Mouse (Mus musculus): ENCODE measurements around the gene Tiam1. TPM values are rescaled to one million over a fixed set of nuclear protein-coding genes. Genes with fewer than 3 reads are reported as not detected.

The Tiam1 gene
- polyA plus RNA-seq, 1 experiment from 2014 or later = 11.5 TPM

GRCm38 (mm10) chr16:89882477-89883234, 260.9 kb downstream of the Tiam1 start:
- WGBS = 70% methylated on average over 14 of the region's 14 CpGs

GRCm38 (mm10) chr16:89877206-89877605, 266.4 kb downstream of the Tiam1 start:
- H3K36me3 ChIP-seq (ENCODE audit: insufficient read depth, low read length) = peaks cover 4% of the 10 kb centered on the region; the same call in 1 of the 2 replicates

More at GRCm38 (mm10) chr16:89882477-89883234, 260.9 kb downstream of the Tiam1 start:
- Histone ChIP-seq H3K4me2 (replicated peaks; ENCODE audit: low read depth, low read length) (no peak overlapping the region), H3K9me3 (ENCODE audit: low read length) (peaks cover 7% of the 10 kb centered on the region; the same call in 1 of the 2 replicates), H3K4me3 (ENCODE audit: low read length) (no peak overlapping the region), H3K27ac (ENCODE audit: low read length) (no peak overlapping the region), H3K36me3 (ENCODE audit: insufficient read depth, low read length) (peaks cover 9% of the 10 kb centered on the region), H3K4me1 (ENCODE audit: insufficient read depth, low read length) (no peaks in the 10 kb centered on the region), H3K27me3 (ENCODE audit: insufficient read depth, low read length) (no peaks in the 10 kb centered on the region), H3K9ac (replicated peaks; ENCODE audit: low read length) (no peak overlapping the region)
- no peak for ATAC-seq (ENCODE audit: low FRiP score, low TSS enrichment)

DNA sequence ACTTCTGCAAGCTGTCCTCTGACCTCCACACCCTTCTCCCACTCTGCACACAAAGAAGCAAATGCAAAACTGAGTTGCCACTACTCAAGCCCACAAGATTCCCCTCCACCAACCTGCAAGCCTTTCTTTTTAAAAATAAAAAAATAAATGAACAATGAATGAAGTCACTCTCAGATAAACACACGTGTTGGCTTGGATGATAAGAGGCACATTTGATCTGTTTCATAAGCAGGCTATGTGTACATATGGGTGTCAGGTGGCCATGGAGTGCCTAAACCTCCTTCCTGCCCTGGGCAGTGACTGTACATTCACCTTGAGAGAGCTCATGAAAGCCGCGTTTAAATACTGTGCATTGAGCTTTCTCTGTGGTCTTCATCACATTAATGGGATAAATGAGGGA, 267.5 kb downstream of the Tiam1 start:
- 92% methylated on average over 3 of the region's 3 CpGs for WGBS
- no peaks in the 10 kb centered on the region for H3K9me3 ChIP-seq (ENCODE audit: low read length)
- H3K27ac ChIP-seq (ENCODE audit: low read length) = no peak overlapping the region
- H3K4me1 ChIP-seq (ENCODE audit: insufficient read depth, low read length) = peaks cover 25% of the 10 kb centered on the region
- no peak overlapping the region for H3K4me2 ChIP-seq (replicated peaks; ENCODE audit: low read depth, low read length)
- ATAC-seq (ENCODE audit: low FRiP score, low TSS enrichment) = no peak
- H3K27me3 ChIP-seq (ENCODE audit: insufficient read depth, low read length) = no peaks in the 10 kb centered on the region
- no peak overlapping the region for H3K4me3 ChIP-seq (ENCODE audit: low read length)
- no peak overlapping the region for H3K9ac ChIP-seq (replicated peaks; ENCODE audit: low read length)
- H3K36me3 ChIP-seq (ENCODE audit: insufficient read depth, low read length) = peaks cover 4% of the 10 kb centered on the region; the same call in 1 of the 2 replicates

More at GRCm38 (mm10) chr16:89877206-89877605, 266.4 kb downstream of the Tiam1 start:
- Histone ChIP-seq H3K27me3 (ENCODE audit: insufficient read depth, low read length) (no peaks in the 10 kb centered on the region), H3K9me3 (ENCODE audit: low read length) (no peaks in the 10 kb centered on the region), H3K27ac (ENCODE audit: low read length) (no peak overlapping the region), H3K4me3 (ENCODE audit: low read length) (no peak overlapping the region), H3K9ac (replicated peaks; ENCODE audit: low read length) (no peak overlapping the region), H3K4me1 (ENCODE audit: insufficient read depth, low read length) (peaks cover 16% of the 10 kb centered on the region), H3K4me2 (replicated peaks; ENCODE audit: low read depth, low read length) (no peak overlapping the region)
- WGBS = 94% methylated on average over 10 of the region's 10 CpGs
- no peak for ATAC-seq (ENCODE audit: low FRiP score, low TSS enrichment)

- peaks cover 7% of the 10 kb centered on the region for H3K36me3 ChIP-seq (ENCODE audit: insufficient read depth, low read length)
Measured at GRCm38 (mm10) chr16:89874012-89874704, 269.4 kb downstream of the Tiam1 start.

DNA sequence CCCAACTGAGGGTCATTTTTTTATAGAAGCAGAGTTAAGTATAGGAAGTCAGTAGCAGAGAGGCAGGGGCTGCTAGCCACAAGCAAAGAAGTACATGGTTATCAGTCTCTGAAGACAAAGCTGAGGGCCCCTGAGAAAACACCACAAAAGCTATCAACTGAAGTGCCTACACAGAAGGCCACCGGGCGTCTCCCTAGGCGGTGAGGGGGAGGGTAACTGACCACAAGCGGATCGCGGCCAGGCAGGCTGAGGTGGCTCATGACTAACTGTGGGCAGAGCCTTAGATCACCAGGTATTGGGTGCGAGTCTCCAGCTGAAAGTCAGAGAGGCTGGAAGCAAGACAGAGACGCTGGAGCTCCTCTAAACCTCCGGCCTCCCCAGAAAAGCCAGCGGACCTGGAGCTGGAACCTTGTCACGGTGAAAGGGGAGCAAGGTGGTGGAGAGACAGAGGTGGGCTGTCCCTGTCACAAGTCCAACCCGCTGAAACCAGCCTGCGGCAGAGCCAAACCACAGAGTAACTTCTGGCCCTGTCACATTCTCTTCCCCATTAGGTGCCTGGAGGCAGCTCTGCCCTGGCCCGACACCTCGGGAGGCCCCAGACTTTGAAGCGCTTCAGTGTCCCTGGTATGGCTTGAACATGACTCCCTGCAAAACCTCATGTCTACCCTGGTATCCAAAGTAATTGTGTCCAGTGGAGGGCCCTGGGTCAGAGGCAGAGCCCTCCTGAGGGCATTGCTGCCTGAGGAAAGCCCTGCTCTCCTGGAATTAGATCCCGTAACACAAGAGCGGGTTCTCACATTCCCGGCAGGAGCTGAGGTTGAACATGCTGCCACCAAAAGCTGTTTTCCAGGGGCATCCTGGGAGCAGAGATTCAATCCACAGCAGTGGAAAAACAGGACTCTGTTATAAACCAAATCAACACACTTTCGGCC, 271.3 kb downstream of the Tiam1 start:
- H3K27ac ChIP-seq (ENCODE audit: low read length) = peak overlapping the region; percentile 43; the same call in 1 of the 2 replicates
- peak; percentile 61 for ATAC-seq (ENCODE audit: low FRiP score, low TSS enrichment)
- H3K36me3 ChIP-seq (ENCODE audit: insufficient read depth, low read length) = peaks cover 8% of the 10 kb centered on the region
- WGBS = 52% methylated on average over 20 of the region's 20 CpGs
- H3K4me2 ChIP-seq (replicated peaks; ENCODE audit: low read depth, low read length) = no peak overlapping the region
- H3K9ac ChIP-seq (replicated peaks; ENCODE audit: low read length) = 0 out of 2 replicates have a peak overlapping the region, but pooled peaks have one; percentile 27
- no peak overlapping the region for H3K4me3 ChIP-seq (ENCODE audit: low read length)
- no peaks in the 10 kb centered on the region for H3K9me3 ChIP-seq (ENCODE audit: low read length)
- no peaks in the 10 kb centered on the region for H3K27me3 ChIP-seq (ENCODE audit: insufficient read depth, low read length)
- H3K4me1 ChIP-seq (ENCODE audit: insufficient read depth, low read length) = peaks cover 25% of the 10 kb centered on the region

More at GRCm38 (mm10) chr16:89874012-89874704, 269.4 kb downstream of the Tiam1 start:
- H3K4me1 ChIP-seq (ENCODE audit: insufficient read depth, low read length) = peaks cover 25% of the 10 kb centered on the region
- H3K4me3 ChIP-seq (ENCODE audit: low read length) = no peak overlapping the region
- no peak overlapping the region for H3K4me2 ChIP-seq (replicated peaks; ENCODE audit: low read depth, low read length)
- 52% methylated on average over 15 of the region's 15 CpGs for WGBS
- H3K9me3 ChIP-seq (ENCODE audit: low read length) = no peaks in the 10 kb centered on the region
- H3K27ac ChIP-seq (ENCODE audit: low read length) = 0 out of 2 replicates have a peak overlapping the region, but pooled peaks have one; percentile 33
- H3K9ac ChIP-seq (replicated peaks; ENCODE audit: low read length) = no peak overlapping the region
- no peaks in the 10 kb centered on the region for H3K27me3 ChIP-seq (ENCODE audit: insufficient read depth, low read length)
- ATAC-seq (ENCODE audit: low FRiP score, low TSS enrichment) = no peak

GRCm38 (mm10) chr16:89871382-89871781, 272.2 kb downstream of the Tiam1 start:
- WGBS = 61% methylated on average over 13 of the region's 13 CpGs
- no peak for ATAC-seq (ENCODE audit: low FRiP score, low TSS enrichment)
- H3K36me3 ChIP-seq (ENCODE audit: insufficient read depth, low read length) = peaks cover 10% of the 10 kb centered on the region

GRCm38 (mm10) chr16:89870059-89870458, 273.5 kb downstream of the Tiam1 start:
- Histone ChIP-seq H3K4me1 (ENCODE audit: insufficient read depth, low read length) (peaks cover 25% of the 10 kb centered on the region), H3K4me3 (ENCODE audit: low read length) (no peak overlapping the region), H3K36me3 (ENCODE audit: insufficient read depth, low read length) (peaks cover 10% of the 10 kb centered on the region; the same call in 1 of the 2 replicates), H3K4me2 (replicated peaks; ENCODE audit: low read depth, low read length) (no peak overlapping the region), H3K27ac (ENCODE audit: low read length) (no peak overlapping the region), H3K27me3 (ENCODE audit: insufficient read depth, low read length) (no peaks in the 10 kb centered on the region), H3K9me3 (ENCODE audit: low read length) (no peaks in the 10 kb centered on the region), H3K9ac (replicated peaks; ENCODE audit: low read length) (no peak overlapping the region)
- WGBS = 97% methylated on average over 6 of the region's 6 CpGs
- no peak for ATAC-seq (ENCODE audit: low FRiP score, low TSS enrichment)

More at GRCm38 (mm10) chr16:89871382-89871781, 272.2 kb downstream of the Tiam1 start:
- H3K27me3 ChIP-seq (ENCODE audit: insufficient read depth, low read length) = no peaks in the 10 kb centered on the region
- no peak overlapping the region for H3K4me3 ChIP-seq (ENCODE audit: low read length)
- no peaks in the 10 kb centered on the region for H3K9me3 ChIP-seq (ENCODE audit: low read length)
- H3K4me2 ChIP-seq (replicated peaks; ENCODE audit: low read depth, low read length) = no peak overlapping the region
- H3K4me1 ChIP-seq (ENCODE audit: insufficient read depth, low read length) = peaks cover 25% of the 10 kb centered on the region
- no peak overlapping the region for H3K27ac ChIP-seq (ENCODE audit: low read length)
- no peak overlapping the region for H3K9ac ChIP-seq (replicated peaks; ENCODE audit: low read length)

- Histone ChIP-seq H3K4me2 (replicated peaks; ENCODE audit: low read depth, low read length) (no peak overlapping the region), H3K27ac (ENCODE audit: low read length) (no peak overlapping the region), H3K4me1 (ENCODE audit: insufficient read depth, low read length) (peaks cover 18% of the 10 kb centered on the region), H3K27me3 (ENCODE audit: insufficient read depth, low read length) (no peaks in the 10 kb centered on the region), H3K4me3 (ENCODE audit: low read length) (no peak overlapping the region), H3K36me3 (ENCODE audit: insufficient read depth, low read length) (peaks cover 10% of the 10 kb centered on the region; the same call in 1 of the 2 replicates), H3K9me3 (ENCODE audit: low read length) (no peaks in the 10 kb centered on the region), H3K9ac (replicated peaks; ENCODE audit: low read length) (no peak overlapping the region)
- no peak for ATAC-seq (ENCODE audit: low FRiP score, low TSS enrichment)
- WGBS = 94% methylated on average over 3 of the region's 3 CpGs
Measured at GRCm38 (mm10) chr16:89868502-89868901, 275.1 kb downstream of the Tiam1 start.

- Histone ChIP-seq H3K4me3 (ENCODE audit: low read length) (no peak overlapping the region), H3K27me3 (ENCODE audit: insufficient read depth, low read length) (no peaks in the 10 kb centered on the region), H3K36me3 (ENCODE audit: insufficient read depth, low read length) (peaks cover 10% of the 10 kb centered on the region; the same call in 1 of the 2 replicates), H3K9ac (replicated peaks; ENCODE audit: low read length) (no peak overlapping the region), H3K4me1 (ENCODE audit: insufficient read depth, low read length) (peaks cover 10% of the 10 kb centered on the region), H3K27ac (ENCODE audit: low read length) (no peak overlapping the region), H3K9me3 (ENCODE audit: low read length) (no peaks in the 10 kb centered on the region), H3K4me2 (replicated peaks; ENCODE audit: low read depth, low read length) (no peak overlapping the region)
- no peak for ATAC-seq (ENCODE audit: low FRiP score, low TSS enrichment)
- 94% methylated on average over 26 of the region's 26 CpGs for WGBS
Measured at GRCm38 (mm10) chr16:89867212-89867829, 276.2 kb downstream of the Tiam1 start.
